Mouse (Mus musculus): ENCODE data around the gene Cacnb4. TPM values are rescaled to one million over a fixed set of nuclear protein-coding genes. Genes with fewer than 3 reads are reported as not detected.

Cacnb4 gene
- polyA plus RNA-seq (2014; fragmentation: Illumina TruSeq; extraction: RNeasy Lipid Tissue Mini Kit (QIAGEN cat#74804); ENCODE audit: low read depth, low replicate concordance): 1.5 TPM

DNA sequence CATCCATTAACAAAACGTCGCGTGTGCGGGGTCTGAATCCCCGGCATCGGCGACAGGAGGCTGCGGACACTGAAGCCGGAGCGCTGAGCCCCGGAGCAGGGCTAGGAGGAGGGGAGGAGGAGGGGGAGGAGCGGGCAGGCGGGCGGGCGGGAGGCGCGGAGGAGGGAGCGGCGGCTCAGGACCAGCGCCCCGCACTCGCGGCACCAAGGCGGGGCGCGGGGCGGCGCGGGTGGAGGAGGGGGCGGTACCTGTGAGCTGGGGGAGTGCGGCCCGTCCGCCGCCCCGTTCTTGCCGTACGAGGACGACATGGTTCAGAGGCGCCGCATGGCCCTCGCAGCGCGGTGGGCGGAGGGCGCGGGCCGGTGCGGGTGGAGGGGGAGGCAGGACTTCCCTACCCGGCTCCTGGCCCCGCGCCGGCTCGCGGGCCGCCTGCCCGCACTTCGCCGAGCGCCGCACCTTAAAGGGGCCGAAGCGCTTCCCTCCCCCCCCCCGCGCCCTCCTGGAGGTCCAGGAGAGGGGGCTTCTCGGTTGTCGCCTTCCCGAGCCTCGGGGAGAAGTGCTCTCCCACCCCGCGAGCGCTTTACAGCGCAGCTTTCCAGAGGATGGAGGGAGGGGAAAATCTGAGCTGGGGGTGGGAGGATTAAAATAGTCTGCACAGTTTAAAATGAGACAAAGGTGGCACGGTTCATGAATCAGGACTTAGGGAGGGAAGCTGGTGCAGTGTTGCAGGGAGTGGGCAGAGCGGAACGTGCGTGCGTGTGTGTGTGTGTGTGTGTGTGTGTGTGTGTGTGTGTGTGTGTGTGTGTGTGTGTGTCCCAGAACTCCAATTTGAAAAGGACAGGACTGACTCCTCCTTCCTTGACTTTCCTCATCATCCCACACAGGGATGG lies at the start of gene Cacnb4:
Gene Cacnb4, minus strand, starts transcription at position 809 of the 890 bp plus-strand sequence.

GRCm38 (mm10) chr2:52424747-52425522 lies 251.7 kb downstream of the Cacnb4 start, which contains the start of gene Arl5a:
Arl5a (minus strand) TSS chr2:52424901.

DNA sequence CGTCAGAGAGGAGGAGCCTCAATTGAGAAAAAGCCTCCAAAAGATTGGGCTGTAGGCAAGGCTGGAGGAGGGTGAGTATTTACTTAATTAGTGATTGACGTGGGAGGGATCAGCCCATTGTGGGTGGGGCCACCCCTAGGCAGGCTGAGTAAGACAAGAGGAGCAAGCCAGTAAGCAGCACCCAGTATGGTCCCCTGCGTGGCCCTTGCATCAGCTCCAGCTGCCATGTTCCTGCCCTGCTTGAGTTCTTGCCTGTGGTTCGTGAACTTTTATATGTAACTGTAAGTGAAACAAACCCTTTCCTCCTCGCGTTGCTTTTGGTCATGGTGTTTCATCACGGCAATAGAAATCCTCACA lies 298.2 kb downstream of the Cacnb4 start, which contains the start of gene Neb:
Gene Neb, minus strand, starts transcription at position 27 of the 357 bp plus-strand sequence.

Other genes with a start within 250 kb of the Cacnb4 start
- gene Stam2, start 65.5 kb upstream of the Cacnb4 start, polyA plus RNA-seq (2014; fragmentation: Illumina TruSeq; extraction: RNeasy Lipid Tissue Mini Kit (QIAGEN cat#74804); ENCODE audit: low read depth, low replicate concordance): 18.8 TPM
- 6.8 TPM for gene Fmnl2, start 181.0 kb upstream of the Cacnb4 start, polyA plus RNA-seq (2014; fragmentation: Illumina TruSeq; extraction: RNeasy Lipid Tissue Mini Kit (QIAGEN cat#74804); ENCODE audit: low read depth, low replicate concordance)

Measured in adipose tissue, adult 10 weeks (tissue).